Mouse (Mus musculus) right cerebral cortex, postnatal 10 days (tissue): ENCODE data around the gene 4930579G24Rik.

Experiments
- DNase-seq, 2 experiments: peaks; one replicate each; pipeline ENCODE4 v3.0.0; 2021; ENCODE audit warnings: low spot score in 2 of 2

Gene 4930579G24Rik

GRCm38 (mm10) chr3:79628561-79629415 lies at the start of gene 4930579G24Rik:
TSS of gene 4930579G24Rik (plus strand) at chr3:79629079.
- peak; percentile 99 for DNase-seq

GRCm38 (mm10) chr3:79579891-79580575 lies 48.8 kb upstream of the 4930579G24Rik start:
- DNase-seq: no peak

- DNase-seq: peak; percentile 92 to 94
These were observed 42.1 kb upstream of the 4930579G24Rik start for GRCm38 (mm10) chr3:79586804-79587203.

- no peak for DNase-seq
These were observed 39.2 kb upstream of the 4930579G24Rik start for GRCm38 (mm10) chr3:79589671-79590070.

- peak; percentile 87 to 88 for DNase-seq
These were observed 37.8 kb upstream of the 4930579G24Rik start, which contains the start of gene Ppid for GRCm38 (mm10) chr3:79590863-79591792. TSS of gene Ppid (plus strand) at chr3:79591342.

GRCm38 (mm10) chr3:79591793-79592471 lies 36.9 kb upstream of the 4930579G24Rik start:
- no peak for DNase-seq

- no peak for DNase-seq
These were observed 33.4 kb upstream of the 4930579G24Rik start for GRCm38 (mm10) chr3:79595468-79595867.

GRCm38 (mm10) chr3:79609886-79610285 lies 19.0 kb upstream of the 4930579G24Rik start:
- no peak for DNase-seq

GRCm38 (mm10) chr3:79627484-79628181 lies 1.2 kb upstream of the 4930579G24Rik start:
- no peak for DNase-seq

- no peak for DNase-seq
These were observed 708 bp upstream of the 4930579G24Rik start for GRCm38 (mm10) chr3:79628182-79628560.

- DNase-seq: peak; percentile 85 to 91
These were observed 494 bp downstream of the 4930579G24Rik start, which contains the start of gene Etfdh for GRCm38 (mm10) chr3:79629416-79629730. TSS of gene Etfdh (minus strand) at chr3:79629500.

- peak in 1 of 2 experiments; percentile 21 for DNase-seq
These were observed 23.2 kb downstream of the 4930579G24Rik start for GRCm38 (mm10) chr3:79652129-79652528.

- peak in 1 of 2 experiments; percentile 7 for DNase-seq
These were observed 27.8 kb downstream of the 4930579G24Rik start for GRCm38 (mm10) chr3:79656682-79657081.

- peak; percentile 46 to 71 for DNase-seq
These were observed 36.0 kb downstream of the 4930579G24Rik start for GRCm38 (mm10) chr3:79664787-79665408.

- peak in 1 of 2 experiments; percentile 16 for DNase-seq
These were observed 41.7 kb downstream of the 4930579G24Rik start for GRCm38 (mm10) chr3:79670556-79670955.

- no peak for DNase-seq
These were observed 43.3 kb downstream of the 4930579G24Rik start for GRCm38 (mm10) chr3:79672188-79672587.

GRCm38 (mm10) chr3:79673082-79673481 lies 44.2 kb downstream of the 4930579G24Rik start:
- peak; percentile 68 to 83 for DNase-seq

- DNase-seq: no peak
These were observed 45.8 kb downstream of the 4930579G24Rik start for GRCm38 (mm10) chr3:79674641-79675040.

GRCm38 (mm10) chr3:79676411-79676810 lies 47.5 kb downstream of the 4930579G24Rik start:
- peak in 1 of 2 experiments; percentile 12 for DNase-seq
